ENCODE assay signal across 8 mouse cellular contexts in the genomic region with DNA sequence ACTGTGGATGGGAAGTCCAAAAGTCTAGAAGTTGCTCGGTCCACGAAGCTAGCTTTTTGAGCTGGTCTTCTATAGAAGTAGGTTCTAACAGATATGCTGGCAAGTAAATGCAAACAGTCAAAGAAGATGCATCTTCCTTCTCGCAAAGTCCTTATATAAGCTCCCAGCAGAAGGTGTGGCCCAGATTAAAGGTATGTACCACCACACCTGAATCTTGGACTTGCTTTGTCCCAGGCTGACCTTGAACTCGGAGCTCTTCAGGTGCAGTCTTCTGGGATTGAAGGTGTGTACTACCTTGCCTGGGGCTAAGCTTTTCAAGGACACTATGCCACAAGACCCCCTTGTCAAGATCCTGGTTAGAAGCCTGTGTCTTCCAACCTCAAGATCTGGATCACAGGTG. TPM values are rescaled to one million over a fixed set of nuclear protein-coding genes. Genes with fewer than 3 reads are reported as not detected.
DNase-seq lines count a peak whose midpoint lies in the region; ATAC-seq lines count a peak whose summit lies in the region.

A gene (minus strand): TSS at position 101 of the 400 bp plus-strand sequence.

- H3K9ac ChIP-seq in lung, embryonic 16.5 days (ENCODE audit: low read length), result no peak within 1 kb of the TSS
- no peak within 1 kb of the TSS for H3K9ac ChIP-seq in embryonic facial prominence, embryonic 12.5 days
- no peak within 1 kb of the TSS for H3K9ac ChIP-seq in heart, embryonic 15.5 days
- H3K9ac ChIP-seq in neural tube, embryonic 13.5 days, result no peak within 1 kb of the TSS

- intact Hi-C loops in left cerebral cortex, postnatal 36 days (cut with DNase I), result no loop called here

- no peaks in the 10 kb centered on the region for H3K4me1 ChIP-seq in lung, embryonic 16.5 days (replicated peaks; ENCODE audit: control insufficient read depth, insufficient read depth, low read length)
- H3K4me1 ChIP-seq in embryonic facial prominence, embryonic 12.5 days, result no peaks in the 10 kb centered on the region
- no peaks in the 10 kb centered on the region for H3K4me1 ChIP-seq in heart, embryonic 15.5 days (replicated peaks)
- 0 out of 2 replicates have a peak, but pooled peaks cover under 1% of the 10 kb centered on the region for H3K4me1 ChIP-seq in neural tube, embryonic 13.5 days (replicated peaks)

- H3K36me3 ChIP-seq in lung, embryonic 16.5 days (ENCODE audit: control insufficient read depth, insufficient read depth, low read length), result no peaks in the 10 kb centered on the region
- H3K36me3 ChIP-seq in embryonic facial prominence, embryonic 12.5 days, result no peaks in the 10 kb centered on the region
- no peaks in the 10 kb centered on the region for H3K36me3 ChIP-seq in heart, embryonic 15.5 days
- H3K36me3 ChIP-seq in neural tube, embryonic 13.5 days, result no peaks in the 10 kb centered on the region

- H3K4me3 ChIP-seq in lung, embryonic 16.5 days (ENCODE audit: low read length), result no peak within 1 kb of the TSS
- no peak within 1 kb of the TSS for H3K4me3 ChIP-seq in embryonic facial prominence, embryonic 12.5 days
- H3K4me3 ChIP-seq in heart, embryonic 15.5 days, result no peak within 1 kb of the TSS
- no peak within 1 kb of the TSS for H3K4me3 ChIP-seq in neural tube, embryonic 13.5 days

- no peak for DNase-seq in lung, postnatal 36 days
- DNase-seq in left cerebral cortex, postnatal 36 days (ENCODE audit: low spot score in 2 of 2), result no peak
- DNase-seq in yolk sac, embryonic 10.5 days (ENCODE audit: low spot score), result no peak
- DNase-seq in cerebellum, adult 11 months, result no peak

- ATAC-seq in lung, embryonic 16.5 days (ENCODE audit: low read depth), result no peak
- ATAC-seq in embryonic facial prominence, embryonic 12.5 days (ENCODE audit: insufficient number of reproducible peaks, insufficient read depth, low FRiP score, low TSS enrichment), result no peak
- ATAC-seq in heart, embryonic 15.5 days (replicated peaks; ENCODE audit: insufficient number of reproducible peaks, insufficient read depth, low FRiP score, low read depth), result no peak
- no peak for ATAC-seq in neural tube, embryonic 13.5 days (ENCODE audit: low read depth)

- WGBS in lung, embryonic 16.5 days, result 86% methylated on average over 4 of the region's 4 CpGs
- WGBS in embryonic facial prominence, embryonic 12.5 days, result 93% methylated on average over 4 of the region's 4 CpGs
- whole genome bisulfite sequencing in heart, embryonic 15.5 days, result 87% methylated on average over 4 of the region's 4 CpGs
- WGBS in neural tube, embryonic 13.5 days, result 93% methylated on average over 4 of the region's 4 CpGs

- no peak within 1 kb of the TSS for H3K4me2 ChIP-seq in lung, embryonic 16.5 days (ENCODE audit: low read depth, low read length)
- no peak within 1 kb of the TSS for H3K4me2 ChIP-seq in embryonic facial prominence, embryonic 12.5 days (replicated peaks)
- no peak within 1 kb of the TSS for H3K4me2 ChIP-seq in heart, embryonic 15.5 days
- H3K4me2 ChIP-seq in neural tube, embryonic 13.5 days, result no peak within 1 kb of the TSS

- H3K27ac ChIP-seq in lung, embryonic 16.5 days (ENCODE audit: low read length), result no peak within 1 kb of the TSS
- no peak within 1 kb of the TSS for H3K27ac ChIP-seq in embryonic facial prominence, embryonic 12.5 days
- no peak within 1 kb of the TSS for H3K27ac ChIP-seq in heart, embryonic 15.5 days
- no peak within 1 kb of the TSS for H3K27ac ChIP-seq in neural tube, embryonic 13.5 days (replicated peaks)

- H3K27me3 ChIP-seq in lung, embryonic 16.5 days (ENCODE audit: control insufficient read depth, insufficient read depth, low read depth, low read length), result no peaks in the 10 kb centered on the region
- H3K27me3 ChIP-seq in embryonic facial prominence, embryonic 12.5 days, result no peaks in the 10 kb centered on the region
- H3K27me3 ChIP-seq in heart, embryonic 15.5 days, result no peaks in the 10 kb centered on the region
- H3K27me3 ChIP-seq in neural tube, embryonic 13.5 days, result no peaks in the 10 kb centered on the region

- no peaks in the 10 kb centered on the region for H3K9me3 ChIP-seq in lung, embryonic 16.5 days (ENCODE audit: control insufficient read depth, low read length)
- no peaks in the 10 kb centered on the region for H3K9me3 ChIP-seq in embryonic facial prominence, embryonic 12.5 days
- no peaks in the 10 kb centered on the region for H3K9me3 ChIP-seq in heart, embryonic 15.5 days (replicated peaks)
- no peaks in the 10 kb centered on the region for H3K9me3 ChIP-seq in neural tube, embryonic 13.5 days

RNA-seq across cellular contexts. Expression of the gene that starts here (rescaled TPM):
- polyA plus RNA-seq in lung, embryonic 16.5 days (2015; fragmentation: Nextera tagmentation; extraction: Ambion mirVana), result 93.3 and 96.5 TPM in 2 replicates
- polyA plus RNA-seq in embryonic facial prominence, embryonic 12.5 days (2016; fragmentation: Nextera tagmentation; extraction: Ambion mirVana), result 106 and 117 TPM in 2 replicates
- 87.5 and 97.3 TPM in 2 replicates for polyA plus RNA-seq in heart, embryonic 15.5 days (2015; fragmentation: Nextera tagmentation; extraction: Ambion mirVana)
- total RNA-seq in left cerebral cortex, postnatal 36 days (2021), result 10 to 100 TPM; 40.7 to 48.4 TPM
- polyA plus RNA-seq in neural tube, embryonic 13.5 days (2015; fragmentation: Nextera tagmentation; extraction: Ambion mirVana), result 86.6 and 90.8 TPM in 2 replicates
